Mouse (Mus musculus): ENCODE results near the gene St6galnac3. TPM values are rescaled to one million over a fixed set of nuclear protein-coding genes. Genes with fewer than 3 reads are reported as not detected.

Gene St6galnac3
- polyA plus RNA-seq (2014; fragmentation: Nextera tagmentation; extraction: Ambion mirVana): 23.7 and 27.7 TPM in 2 replicates

DNA sequence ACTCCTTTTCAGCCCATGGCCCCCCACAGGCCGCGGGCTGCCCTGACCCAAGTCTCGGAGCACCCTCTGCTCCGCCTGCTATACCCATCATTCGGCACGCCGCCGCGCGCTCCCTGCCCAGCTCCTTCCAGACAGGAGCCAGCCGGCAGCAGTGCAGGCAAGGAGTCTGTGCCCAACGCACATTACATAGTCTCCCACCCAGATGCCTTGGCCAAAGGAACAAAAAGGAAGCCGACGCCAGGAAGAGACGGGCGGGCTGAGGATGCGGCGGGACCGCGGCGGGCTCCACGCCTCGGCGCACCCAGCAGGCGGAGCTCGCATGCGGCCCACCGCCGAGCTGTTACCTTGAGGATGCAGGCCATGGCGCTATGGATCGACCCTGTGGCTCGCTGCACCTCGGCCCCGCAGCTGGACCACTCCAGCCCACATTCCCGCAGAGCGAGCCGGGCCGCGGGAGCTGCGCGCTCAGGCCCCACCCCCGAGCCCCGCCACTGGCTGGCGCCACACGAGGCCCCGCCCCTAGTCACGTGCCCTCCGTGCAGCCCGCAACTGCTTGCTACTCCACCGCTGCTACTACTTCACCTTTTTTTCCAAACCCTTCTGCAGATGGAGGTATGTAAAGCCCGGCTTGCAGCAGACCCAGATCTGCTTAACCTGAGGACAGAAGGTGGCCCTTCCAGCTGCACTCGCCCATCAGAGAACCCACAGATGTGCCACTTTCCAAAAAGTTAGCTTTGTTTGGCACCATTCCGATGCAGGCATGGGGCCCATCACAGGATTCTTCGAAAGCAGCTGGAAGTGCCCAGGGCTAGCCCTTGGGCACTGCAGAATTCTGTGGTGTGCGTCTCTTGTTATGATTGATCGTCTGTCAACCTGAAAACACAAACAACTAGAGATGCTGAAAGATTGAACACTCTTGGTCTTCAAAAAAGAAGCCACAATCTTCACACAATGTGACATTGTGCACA lies at the start of gene St6galnac3:
Gene St6galnac3 (minus strand): TSS at position 474 of the 968 bp plus-strand sequence.
- peak within 1 kb of the TSS; percentile 97 for H3K4me2 ChIP-seq (ENCODE audit: low read length)
- no peaks in the 10 kb centered on the region for H3K9me3 ChIP-seq (ENCODE audit: control insufficient read depth, low read length)
- no peaks in the 10 kb centered on the region for H3K36me3 ChIP-seq (ENCODE audit: control insufficient read depth, insufficient read depth, low read length)
- H3K4me1 ChIP-seq (ENCODE audit: control insufficient read depth in 2 of 2, insufficient read depth in 2 of 2, low read length in 2 of 2): peaks cover 4 to 12% of the 10 kb centered on the region in 2 experiments; a peak in 3 of 4 replicates
- peak within 1 kb of the TSS; percentile 78 for H3K9ac ChIP-seq (ENCODE audit: low read length)
- H3K27ac ChIP-seq (replicated peaks in 1 of 2; ENCODE audit: control insufficient read depth in 1 of 2, insufficient read depth in 1 of 2, low read depth in 2 of 2, low read length in 2 of 2): peak within 1 kb of the TSS; percentile 7 to 35; a peak in 3 of 4 replicates
- peak; percentile 95 for ATAC-seq (ENCODE audit: insufficient number of reproducible peaks, insufficient read depth, low FRiP score, low read depth)
- H3K27me3 ChIP-seq (ENCODE audit: control insufficient read depth, insufficient read depth, low read length): 0 out of 2 replicates have a peak, but pooled peaks cover 4% of the 10 kb centered on the region
- peak within 1 kb of the TSS; percentile 69 to 71 for H3K4me3 ChIP-seq (ENCODE audit: control insufficient read depth in 1 of 2, insufficient read depth in 1 of 2, low read depth in 1 of 2, low read length in 2 of 2)
- 3% methylated on average over 56 of the region's 56 CpGs for WGBS

DNA sequence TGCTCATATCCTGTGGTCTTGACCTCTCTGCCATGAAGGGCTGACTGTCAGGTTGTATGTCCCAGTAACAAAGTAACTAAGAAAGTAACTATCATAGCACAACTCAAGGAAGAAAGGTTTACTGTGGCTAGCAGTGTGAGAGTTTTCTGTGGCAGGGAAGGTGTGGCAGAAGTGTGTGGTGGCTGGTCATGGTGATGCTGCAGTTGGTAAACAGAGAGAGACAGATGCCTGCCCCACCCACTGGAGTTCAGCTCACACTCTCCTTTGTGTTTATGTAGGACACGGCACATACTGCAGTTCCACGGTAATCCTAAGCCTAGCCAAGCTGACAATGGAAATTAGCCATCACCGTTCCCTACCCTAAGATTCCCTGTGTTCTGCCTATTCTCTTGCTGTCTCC lies 49.6 kb upstream of the St6galnac3 start:
- no peak for ATAC-seq (ENCODE audit: insufficient number of reproducible peaks, insufficient read depth, low FRiP score, low read depth)
- Histone ChIP-seq H3K9me3 (ENCODE audit: control insufficient read depth, low read length) (no peaks in the 10 kb centered on the region), H3K27ac (replicated peaks in 1 of 2; ENCODE audit: control insufficient read depth in 1 of 2, insufficient read depth in 1 of 2, low read depth in 2 of 2, low read length in 2 of 2) (no peak overlapping the region), H3K4me2 (ENCODE audit: low read length) (no peak overlapping the region), H3K4me3 (ENCODE audit: control insufficient read depth in 1 of 2, insufficient read depth in 1 of 2, low read depth in 1 of 2, low read length in 2 of 2) (no peak overlapping the region), H3K4me1 (ENCODE audit: control insufficient read depth in 2 of 2, insufficient read depth in 2 of 2, low read length in 2 of 2) (peaks cover 0 to 5% of the 10 kb centered on the region in 2 experiments; a peak in 2 of 4 replicates), H3K9ac (ENCODE audit: low read length) (no peak overlapping the region), H3K36me3 (ENCODE audit: control insufficient read depth, insufficient read depth, low read length) (no peaks in the 10 kb centered on the region), H3K27me3 (ENCODE audit: control insufficient read depth, insufficient read depth, low read length) (peaks cover 4% of the 10 kb centered on the region; the same call in 1 of the 2 replicates)
- 83% methylated on average over 3 of the region's 3 CpGs for WGBS

DNA sequence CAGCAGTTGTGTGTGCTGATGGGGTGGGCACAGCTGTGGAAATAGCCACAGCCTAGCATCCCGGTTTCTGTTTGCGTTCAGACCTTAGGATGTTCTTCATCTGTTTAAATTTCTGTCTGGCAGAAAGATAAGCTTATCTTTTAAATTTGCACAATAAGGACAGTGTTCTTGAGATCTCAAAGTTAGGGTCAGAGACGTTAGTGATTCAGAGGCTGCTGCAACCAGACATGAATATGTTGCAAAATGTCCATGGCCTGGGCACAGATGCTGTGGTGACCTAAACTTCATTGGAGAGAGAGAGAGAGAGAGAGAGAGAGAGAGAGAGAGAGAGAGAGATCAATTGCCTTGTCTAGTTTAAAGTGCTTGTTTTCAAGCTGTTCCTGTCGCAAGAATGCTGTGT lies 46.5 kb upstream of the St6galnac3 start:
- Histone ChIP-seq H3K36me3 (ENCODE audit: control insufficient read depth, insufficient read depth, low read length) (no peaks in the 10 kb centered on the region), H3K27me3 (ENCODE audit: control insufficient read depth, insufficient read depth, low read length) (no peaks in the 10 kb centered on the region), H3K9me3 (ENCODE audit: control insufficient read depth, low read length) (no peaks in the 10 kb centered on the region), H3K4me3 (ENCODE audit: control insufficient read depth in 1 of 2, insufficient read depth in 1 of 2, low read depth in 1 of 2, low read length in 2 of 2) (no peak overlapping the region), H3K4me1 (ENCODE audit: control insufficient read depth in 2 of 2, insufficient read depth in 2 of 2, low read length in 2 of 2) (no peaks in the 10 kb centered on the region; a peak in 1 of 4 replicates), H3K27ac (replicated peaks in 1 of 2; ENCODE audit: control insufficient read depth in 1 of 2, insufficient read depth in 1 of 2, low read depth in 2 of 2, low read length in 2 of 2) (no peak overlapping the region), H3K9ac (ENCODE audit: low read length) (no peak overlapping the region), H3K4me2 (ENCODE audit: low read length) (no peak overlapping the region)
- no peak for ATAC-seq (ENCODE audit: insufficient number of reproducible peaks, insufficient read depth, low FRiP score, low read depth)
- WGBS: 50% methylated on average over 4 of the region's 4 CpGs

DNA sequence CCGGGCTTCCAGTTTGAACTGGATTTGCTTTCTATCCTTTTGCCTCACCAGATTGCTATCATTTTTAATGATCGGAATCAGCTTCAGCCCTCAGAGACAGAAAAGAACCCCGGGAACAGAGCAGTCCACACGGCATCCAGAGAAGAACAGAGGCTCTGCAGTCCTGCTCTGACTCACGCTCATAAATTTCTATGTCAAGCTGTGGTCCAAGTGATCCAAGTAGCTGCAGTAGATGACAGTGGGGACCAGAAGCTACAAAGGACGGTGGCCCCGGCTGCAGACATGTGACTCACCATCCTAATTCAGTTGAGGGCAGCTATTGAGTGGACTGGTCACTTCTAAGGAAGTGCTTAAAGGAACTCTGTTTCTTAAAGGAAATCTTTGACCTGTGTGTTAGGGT lies 45.6 kb upstream of the St6galnac3 start:
- Histone ChIP-seq H3K9ac (ENCODE audit: low read length) (no peak overlapping the region), H3K27ac (replicated peaks in 1 of 2; ENCODE audit: control insufficient read depth in 1 of 2, insufficient read depth in 1 of 2, low read depth in 2 of 2, low read length in 2 of 2) (no peak overlapping the region), H3K4me2 (ENCODE audit: low read length) (no peak overlapping the region), H3K4me1 (ENCODE audit: control insufficient read depth in 2 of 2, insufficient read depth in 2 of 2, low read length in 2 of 2) (no peaks in the 10 kb centered on the region; a peak in 1 of 4 replicates), H3K4me3 (ENCODE audit: control insufficient read depth in 1 of 2, insufficient read depth in 1 of 2, low read depth in 1 of 2, low read length in 2 of 2) (no peak overlapping the region), H3K9me3 (ENCODE audit: control insufficient read depth, low read length) (no peaks in the 10 kb centered on the region), H3K36me3 (ENCODE audit: control insufficient read depth, insufficient read depth, low read length) (no peaks in the 10 kb centered on the region), H3K27me3 (ENCODE audit: control insufficient read depth, insufficient read depth, low read length) (no peaks in the 10 kb centered on the region)
- WGBS: 62% methylated on average over 7 of the region's 7 CpGs
- ATAC-seq (ENCODE audit: insufficient number of reproducible peaks, insufficient read depth, low FRiP score, low read depth): no peak

DNA sequence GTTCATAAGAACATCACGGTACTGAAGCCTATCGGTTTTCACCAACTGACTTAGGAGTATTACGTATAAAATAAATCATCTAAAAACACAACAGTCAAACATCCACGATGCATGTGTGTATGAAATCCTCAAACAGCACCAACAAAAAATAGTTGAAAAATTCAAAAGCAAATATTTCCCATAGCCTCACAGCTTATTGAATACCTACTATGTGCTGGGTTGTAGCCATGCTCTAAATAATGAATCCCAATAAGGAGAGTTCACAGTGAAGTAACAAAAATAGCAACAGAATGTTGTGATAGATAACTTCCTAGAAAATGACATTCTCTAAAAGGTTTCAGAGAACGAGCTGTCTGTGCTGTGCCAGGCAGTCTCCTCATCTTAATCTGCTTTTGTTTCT lies 44.2 kb upstream of the St6galnac3 start:
- 75% methylated on average over 5 of the region's 5 CpGs for WGBS
- Histone ChIP-seq H3K9ac (ENCODE audit: low read length) (no peak overlapping the region), H3K9me3 (ENCODE audit: control insufficient read depth, low read length) (no peaks in the 10 kb centered on the region), H3K4me1 (ENCODE audit: control insufficient read depth in 2 of 2, insufficient read depth in 2 of 2, low read length in 2 of 2) (no peaks in the 10 kb centered on the region; a peak in 1 of 4 replicates), H3K36me3 (ENCODE audit: control insufficient read depth, insufficient read depth, low read length) (no peaks in the 10 kb centered on the region), H3K27ac (replicated peaks in 1 of 2; ENCODE audit: control insufficient read depth in 1 of 2, insufficient read depth in 1 of 2, low read depth in 2 of 2, low read length in 2 of 2) (no peak overlapping the region), H3K27me3 (ENCODE audit: control insufficient read depth, insufficient read depth, low read length) (no peaks in the 10 kb centered on the region), H3K4me2 (ENCODE audit: low read length) (no peak overlapping the region), H3K4me3 (ENCODE audit: control insufficient read depth in 1 of 2, insufficient read depth in 1 of 2, low read depth in 1 of 2, low read length in 2 of 2) (no peak overlapping the region)
- no peak for ATAC-seq (ENCODE audit: insufficient number of reproducible peaks, insufficient read depth, low FRiP score, low read depth)

DNA sequence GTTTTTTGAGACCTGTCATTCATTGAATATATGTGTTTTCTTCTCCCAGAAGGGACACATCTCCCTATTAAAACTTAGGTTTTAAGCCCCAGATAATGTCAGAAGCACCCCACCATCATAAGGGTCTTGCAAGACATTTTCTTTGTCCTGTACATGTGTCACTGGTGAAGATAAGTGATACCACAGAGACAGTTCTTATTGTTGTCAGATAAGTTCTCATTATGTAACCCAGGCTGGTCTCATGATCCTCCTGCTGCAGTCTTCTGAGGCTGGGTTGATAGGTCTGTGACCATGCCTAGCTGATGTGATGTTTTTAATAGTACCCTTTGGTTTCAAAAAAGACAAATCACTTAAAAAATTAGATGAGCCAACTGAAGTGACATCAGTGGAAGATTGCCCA lies 40.2 kb upstream of the St6galnac3 start:
- Histone ChIP-seq H3K27me3 (ENCODE audit: control insufficient read depth, insufficient read depth, low read length) (no peaks in the 10 kb centered on the region), H3K9ac (ENCODE audit: low read length) (no peak overlapping the region), H3K4me1 (ENCODE audit: control insufficient read depth in 2 of 2, insufficient read depth in 2 of 2, low read length in 2 of 2) (peaks cover 0 to 3% of the 10 kb centered on the region in 2 experiments; a peak in 1 of 4 replicates), H3K27ac (replicated peaks in 1 of 2; ENCODE audit: control insufficient read depth in 1 of 2, insufficient read depth in 1 of 2, low read depth in 2 of 2, low read length in 2 of 2) (no peak overlapping the region), H3K4me3 (ENCODE audit: control insufficient read depth in 1 of 2, insufficient read depth in 1 of 2, low read depth in 1 of 2, low read length in 2 of 2) (no peak overlapping the region), H3K36me3 (ENCODE audit: control insufficient read depth, insufficient read depth, low read length) (no peaks in the 10 kb centered on the region), H3K4me2 (ENCODE audit: low read length) (no peak overlapping the region), H3K9me3 (ENCODE audit: control insufficient read depth, low read length) (no peaks in the 10 kb centered on the region)
- ATAC-seq (ENCODE audit: insufficient number of reproducible peaks, insufficient read depth, low FRiP score, low read depth): no peak

DNA sequence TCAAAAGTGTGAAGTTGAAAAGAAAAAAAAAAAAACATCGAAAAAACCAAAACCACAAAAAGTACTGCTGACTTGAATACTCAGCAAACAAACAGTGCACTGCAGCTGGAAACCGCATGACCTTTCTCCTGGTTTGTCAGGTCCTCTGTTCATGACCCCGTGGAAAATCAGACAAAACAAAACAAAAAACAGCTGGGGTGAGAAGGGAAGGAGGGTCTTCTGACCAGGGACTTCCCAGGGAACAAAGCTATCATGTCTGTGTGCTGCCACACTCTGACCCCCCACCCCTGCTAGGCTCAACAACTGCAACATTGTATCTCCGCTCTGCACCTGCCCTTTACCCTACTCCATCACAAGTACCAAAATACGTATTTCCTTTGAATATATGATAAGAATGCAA lies 39.8 kb upstream of the St6galnac3 start:
- Histone ChIP-seq H3K9me3 (ENCODE audit: control insufficient read depth, low read length) (no peaks in the 10 kb centered on the region), H3K4me1 (ENCODE audit: control insufficient read depth in 2 of 2, insufficient read depth in 2 of 2, low read length in 2 of 2) (peaks cover 0 to 3% of the 10 kb centered on the region in 2 experiments; a peak in 1 of 4 replicates), H3K9ac (ENCODE audit: low read length) (no peak overlapping the region), H3K27ac (replicated peaks in 1 of 2; ENCODE audit: control insufficient read depth in 1 of 2, insufficient read depth in 1 of 2, low read depth in 2 of 2, low read length in 2 of 2) (no peak overlapping the region), H3K4me3 (ENCODE audit: control insufficient read depth in 1 of 2, insufficient read depth in 1 of 2, low read depth in 1 of 2, low read length in 2 of 2) (no peak overlapping the region), H3K36me3 (ENCODE audit: control insufficient read depth, insufficient read depth, low read length) (no peaks in the 10 kb centered on the region), H3K27me3 (ENCODE audit: control insufficient read depth, insufficient read depth, low read length) (no peaks in the 10 kb centered on the region), H3K4me2 (ENCODE audit: low read length) (no peak overlapping the region)
- no peak for ATAC-seq (ENCODE audit: insufficient number of reproducible peaks, insufficient read depth, low FRiP score, low read depth)
- 50% methylated on average over 5 of the region's 5 CpGs for WGBS

Data from heart, embryonic 14.5 days (tissue).